Mouse (Mus musculus) spleen, adult 10 weeks (tissue): ENCODE data around the gene Nfatc2ip. TPM values are rescaled to one million over a fixed set of nuclear protein-coding genes. Genes with fewer than 3 reads are reported as not detected.

Experiments
- polyA plus RNA-seq: library from polyadenylated mRNA; stranded (reverse); fragments of 350-450 nt; fragmentation: Illumina TruSeq; extraction: RNeasy Lipid Tissue Mini Kit (QIAGEN cat#74804); gene quantifications from one replicate; pipeline ENCODE4 v1.2.3, GENCODE M21; 2015; ENCODE audit warnings: low replicate concordance; ENCODE audit not compliant: insufficient read depth

Gene Nfatc2ip
- polyA plus RNA-seq, result 27.6 TPM

GRCm38 (mm10) chr7:126396298-126397119 lies at the start of gene Nfatc2ip:
Gene Nfatc2ip, minus strand, starts transcription at chr7:126396737.

GRCm38 (mm10) chr7:126428631-126429502 lies 32.3 kb upstream of the Nfatc2ip start, which contains the start of gene Rabep2:
Gene Rabep2, plus strand, starts transcription at chr7:126428759.

DNA sequence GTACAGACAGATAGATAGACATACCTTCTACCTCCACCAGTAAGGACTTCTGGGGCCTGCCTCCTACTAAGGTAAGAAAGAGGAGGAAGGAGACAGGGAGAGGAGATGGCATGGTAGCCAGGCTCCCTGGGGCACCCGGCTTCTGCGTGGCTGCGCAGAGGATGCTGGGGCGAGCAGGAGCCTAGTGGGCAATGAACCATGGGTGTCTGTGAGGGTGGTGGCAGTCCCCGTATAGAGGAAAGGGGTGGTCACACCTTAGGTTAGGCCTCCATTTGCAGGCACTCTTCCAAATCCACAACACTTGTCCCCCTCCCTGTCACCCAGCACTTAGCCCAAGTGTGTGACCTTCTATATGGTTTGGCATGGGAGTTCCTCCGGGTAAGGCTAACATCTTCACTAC lies 18.2 kb upstream of the Nfatc2ip start, which contains the start of gene Cd19:
Gene Cd19 (minus strand): TSS at position 165 of the 400 bp plus-strand sequence.

GRCm38 (mm10) chr7:126377278-126378158 lies 19.0 kb downstream of the Nfatc2ip start, which contains the start of gene Spns1:
Gene Spns1, minus strand, starts transcription at chr7:126377450.

GRCm38 (mm10) chr7:126369393-126369792 lies 27.1 kb downstream of the Nfatc2ip start, which contains the start of gene Lat:
Gene Lat, minus strand, starts transcription at chr7:126369570.

Other genes with a start within 250 kb of the Nfatc2ip start
- gene Xpo6, start 196.2 kb downstream of the Nfatc2ip start, polyA plus RNA-seq, result 75.3 TPM
- 35.6 TPM for gene Sbk1, start 124.1 kb downstream of the Nfatc2ip start, polyA plus RNA-seq
- 72.7 TPM for gene Lat, start 27.2 kb downstream of the Nfatc2ip start, polyA plus RNA-seq
- gene Spns1, start 19.3 kb downstream of the Nfatc2ip start, polyA plus RNA-seq, result 18.3 TPM
- gene Cd19, start 18.2 kb upstream of the Nfatc2ip start, polyA plus RNA-seq, result 712 TPM
- 15.8 TPM for gene Rabep2, start 32.0 kb upstream of the Nfatc2ip start, polyA plus RNA-seq
- 0.51 TPM for gene Atp2a1, start 66.4 kb upstream of the Nfatc2ip start, polyA plus RNA-seq
- gene Sh2b1, start 78.7 kb upstream of the Nfatc2ip start, polyA plus RNA-seq, result 30.3 TPM
- 42.6 TPM for gene Tufm, start 90.6 kb upstream of the Nfatc2ip start, polyA plus RNA-seq
- gene Atxn2l, start 106.7 kb upstream of the Nfatc2ip start, polyA plus RNA-seq, result 188 TPM
- gene Eif3c, start 169.7 kb upstream of the Nfatc2ip start, polyA plus RNA-seq, result 205 TPM
- gene Apobr, start 188.2 kb upstream of the Nfatc2ip start, polyA plus RNA-seq, result 18.4 TPM
- gene Cln3, start 189.1 kb upstream of the Nfatc2ip start, polyA plus RNA-seq, result 40.6 TPM
- gene Il27, start 198.2 kb upstream of the Nfatc2ip start, polyA plus RNA-seq, result 0.33 TPM
- gene Nupr1, start 234.1 kb upstream of the Nfatc2ip start, polyA plus RNA-seq, result 26.0 TPM